Mouse (Mus musculus) embryo, embryonic 11.5 days (tissue): Measurements from ENCODE around the gene Inha.

Experiments
- DNase-seq: peaks from one replicate; pipeline ENCODE4 v3.0.0-alpha.2; 2012; ENCODE audit warnings: low read depth, low spot score

Gene Inha

GRCm38 (mm10) chr1:75519576-75519975, 12.7 kb downstream of the Inha start:
- no peak for DNase-seq

DNA sequence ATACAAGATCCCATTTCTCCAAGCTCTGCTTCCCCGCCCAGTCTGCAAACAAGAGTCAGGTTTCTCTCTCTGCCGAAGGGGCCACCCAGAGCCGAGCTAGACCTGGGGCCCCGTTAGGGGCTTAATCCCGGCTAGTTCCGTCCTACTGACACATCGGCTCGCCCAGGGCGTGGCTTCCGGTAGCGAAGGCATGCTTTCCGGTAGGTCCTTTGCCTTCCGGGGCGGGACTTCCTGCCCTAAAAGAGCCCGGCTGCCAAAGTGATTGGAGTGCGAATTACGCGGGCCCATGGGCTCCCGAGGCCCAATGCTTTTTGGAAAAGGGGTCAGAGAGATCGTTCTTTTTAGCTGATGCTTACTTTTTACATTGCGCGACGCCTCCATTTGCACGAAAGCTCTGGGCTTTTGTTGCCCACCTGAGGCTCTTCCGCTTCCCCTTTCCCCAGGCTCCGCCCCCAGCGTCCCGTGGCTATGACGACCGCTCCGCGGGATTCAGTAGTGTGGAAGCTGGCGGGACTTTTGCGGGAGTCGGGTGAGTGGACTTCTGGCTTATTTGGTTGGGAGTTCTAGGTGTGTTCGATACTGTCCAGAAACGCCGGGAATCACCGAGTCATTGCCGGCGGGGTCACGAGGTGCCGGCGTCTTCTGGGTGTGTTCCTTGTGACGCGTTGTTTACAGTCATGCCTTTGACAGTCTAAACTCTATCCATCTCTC, 14.6 kb downstream of the Inha start, which contains the start of gene Stk11ip:
TSS of gene Stk11ip (plus strand) at position 209 of the 711 bp plus-strand sequence.
- peak; percentile 90 for DNase-seq

DNA sequence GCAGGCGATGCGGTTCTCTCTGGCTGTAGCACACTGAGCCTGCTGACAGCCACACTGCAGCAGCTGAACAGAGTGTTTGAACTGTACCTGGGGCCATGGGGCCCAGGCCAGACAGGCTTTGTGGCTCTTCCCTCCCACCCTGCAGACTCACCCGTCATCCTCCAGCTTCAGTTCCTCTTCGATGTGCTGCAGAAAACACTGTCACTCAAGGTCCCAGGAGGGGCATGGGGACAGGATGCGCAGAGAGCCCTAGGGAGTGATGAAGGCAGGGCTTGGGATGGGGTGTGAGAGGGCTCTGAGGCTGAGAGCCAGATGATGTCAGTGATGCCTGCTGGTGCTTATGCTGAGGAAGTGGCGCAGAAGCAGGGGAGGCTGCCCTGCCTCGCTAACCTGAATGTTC, 17.8 kb downstream of the Inha start:
- DNase-seq = no peak

GRCm38 (mm10) chr1:75530546-75530945, 23.7 kb downstream of the Inha start:
- no peak for DNase-seq

DNA sequence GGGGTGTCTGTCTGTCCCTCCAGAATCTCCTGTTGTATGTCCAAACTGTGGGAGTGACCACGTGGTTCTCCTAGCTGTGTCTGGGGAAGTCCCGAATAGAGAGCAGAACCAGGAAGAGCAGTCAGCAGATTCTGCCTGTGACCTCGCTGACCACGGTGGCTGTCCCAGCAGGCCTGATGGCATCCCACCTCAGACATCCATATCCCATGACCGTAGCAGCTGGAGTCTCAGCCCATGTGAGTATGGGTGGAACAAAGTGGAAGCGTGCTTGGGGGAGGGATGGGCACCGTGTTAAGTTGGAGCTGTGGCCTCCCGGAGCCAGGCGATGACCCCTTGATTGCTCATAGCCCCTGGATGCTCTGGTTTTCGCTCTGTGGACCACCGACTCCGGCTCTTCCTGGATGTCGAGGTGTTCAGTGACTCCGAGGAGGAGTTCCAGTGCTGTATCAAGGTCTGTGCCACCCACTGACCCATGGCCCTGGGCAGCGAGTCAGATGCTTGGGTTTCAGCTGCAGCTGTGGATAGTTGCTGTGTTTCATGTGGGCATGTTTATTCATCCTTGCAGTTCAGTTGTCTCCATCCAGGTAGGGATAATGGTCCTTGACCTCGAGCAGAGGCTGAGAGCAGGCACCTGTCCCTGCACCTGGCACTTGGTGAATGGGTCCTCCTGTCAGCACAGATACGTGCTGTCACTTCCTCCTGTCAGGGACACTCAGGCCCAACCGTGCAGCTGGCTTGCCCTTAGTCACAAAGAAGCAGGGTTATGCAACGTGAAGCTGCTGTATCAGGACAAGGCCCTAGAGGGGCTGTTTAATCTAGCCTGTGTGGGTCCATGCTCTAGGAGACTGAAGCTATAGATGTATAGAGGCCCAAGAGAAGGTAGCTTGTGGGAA, 25.6 kb downstream of the Inha start:
- no peak for DNase-seq

DNA sequence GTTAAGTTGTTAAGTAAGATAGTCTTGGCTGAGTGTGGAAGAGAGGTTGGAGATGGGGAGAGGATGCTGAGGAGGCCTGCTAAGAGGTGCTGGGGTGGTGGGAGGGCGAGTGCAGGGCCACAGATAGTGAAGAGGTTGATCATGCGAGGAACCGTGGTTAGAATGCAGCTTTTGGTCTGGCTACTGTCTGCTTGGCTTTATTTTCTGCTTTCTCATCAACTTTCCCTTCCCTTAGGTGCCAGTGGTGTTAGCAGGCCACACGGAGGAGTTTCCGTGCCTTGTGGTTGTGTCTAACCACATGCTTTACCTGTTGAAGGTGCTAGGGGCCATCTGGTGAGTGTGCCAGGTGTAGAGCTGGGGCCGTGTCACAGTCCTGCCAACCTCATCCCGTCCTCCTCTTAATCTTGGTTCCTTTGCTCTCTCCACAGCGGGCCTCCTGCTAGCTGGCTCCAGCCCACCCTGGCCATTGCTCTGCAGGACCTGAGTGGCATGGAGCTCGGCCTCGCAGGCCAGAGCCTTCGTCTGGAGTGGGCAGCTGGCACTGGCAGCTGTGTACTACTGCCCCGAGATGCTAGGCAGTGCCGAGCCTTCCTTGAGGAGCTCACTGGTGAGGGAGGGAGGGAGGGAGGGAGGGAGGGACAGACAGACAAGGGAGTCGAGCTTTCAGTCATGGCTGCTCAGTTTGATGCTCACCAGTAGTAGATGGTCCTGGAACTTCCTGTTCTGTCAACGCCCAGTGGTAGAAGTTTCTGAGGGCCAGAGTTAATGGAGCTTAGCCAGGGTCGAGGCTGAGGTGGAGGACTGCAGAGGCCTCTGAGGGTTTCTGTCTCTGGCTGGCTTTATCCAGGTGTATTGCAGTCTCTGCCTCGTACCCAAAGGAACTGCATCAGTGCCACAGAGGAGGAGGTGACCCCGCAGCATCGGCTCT, 26.7 kb downstream of the Inha start:
- DNase-seq = no peak

GRCm38 (mm10) chr1:75537587-75537986, 30.7 kb downstream of the Inha start:
- DNase-seq = no peak

GRCm38 (mm10) chr1:75538597-75539190, 31.8 kb downstream of the Inha start:
- no peak for DNase-seq

DNA sequence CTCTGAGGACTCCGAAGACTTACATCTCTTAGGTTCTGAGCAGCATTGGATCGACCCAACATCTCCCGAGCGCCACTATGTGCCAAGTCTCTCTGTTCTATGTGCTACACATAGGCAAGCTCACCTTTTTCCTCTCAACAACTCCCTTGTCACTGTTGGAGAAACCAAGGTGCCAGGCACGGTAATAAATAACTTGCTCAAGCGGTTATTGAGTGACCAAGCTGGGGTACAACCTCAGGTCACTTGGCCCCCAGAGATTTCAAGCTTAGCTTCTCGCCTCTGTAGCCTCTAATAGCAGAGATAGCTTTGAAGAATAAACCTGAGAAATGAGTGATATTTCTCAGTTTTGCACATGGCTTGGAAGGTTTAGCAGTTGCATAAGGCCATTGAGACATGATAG, 34.6 kb downstream of the Inha start:
- no peak for DNase-seq

DNA sequence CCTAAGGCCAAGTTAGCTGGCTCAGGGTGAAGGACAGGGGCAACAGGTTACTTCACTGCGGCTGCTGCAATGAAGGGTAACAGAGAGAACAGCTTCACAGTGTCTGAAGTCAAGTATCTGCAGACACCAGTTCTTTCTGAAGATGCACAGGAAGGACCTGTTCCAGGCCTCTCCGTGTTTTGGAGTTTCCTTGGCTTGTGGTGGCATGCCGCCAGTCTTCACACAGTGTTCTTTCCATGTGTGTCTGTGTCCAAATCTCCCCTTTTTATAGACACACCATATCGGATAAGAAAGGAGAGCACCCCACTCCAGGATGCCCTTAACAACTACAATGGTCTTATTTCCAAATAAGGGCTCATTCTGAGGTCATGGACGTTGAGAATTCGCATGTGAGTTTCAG, 37.5 kb downstream of the Inha start:
- no peak for DNase-seq

- peak; percentile 45 for DNase-seq
Observed at GRCm38 (mm10) chr1:75545965-75546956, 39.4 kb downstream of the Inha start, which contains the start of gene Slc4a3. Slc4a3 (plus strand) TSS chr1:75546266.

GRCm38 (mm10) chr1:75547351-75547750, 40.5 kb downstream of the Inha start:
- no peak for DNase-seq

GRCm38 (mm10) chr1:75548083-75548482, 41.2 kb downstream of the Inha start:
- DNase-seq = no peak

DNA sequence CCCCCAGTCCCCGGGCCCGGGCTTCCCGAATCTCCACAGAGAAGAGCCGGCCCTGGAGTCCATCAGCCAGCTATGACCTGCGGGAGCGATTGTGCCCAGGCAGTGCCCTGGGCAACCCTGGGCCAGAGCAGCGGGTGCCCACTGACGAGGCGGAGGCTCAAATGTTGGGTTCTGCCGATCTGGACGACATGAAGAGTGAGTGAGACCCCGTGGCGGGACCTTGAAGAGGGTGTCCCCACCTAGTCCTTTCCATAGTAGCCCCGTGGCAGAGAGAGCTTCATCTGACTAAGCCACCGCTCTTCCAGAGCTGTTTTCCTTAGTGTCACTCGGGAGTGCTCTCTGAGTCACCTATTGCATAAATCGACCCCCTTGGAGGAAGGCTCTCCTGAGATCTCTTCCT, 42.0 kb downstream of the Inha start:
- DNase-seq = no peak

- no peak for DNase-seq
Observed at GRCm38 (mm10) chr1:75549289-75550279, 42.7 kb downstream of the Inha start.

- no peak for DNase-seq
Observed at GRCm38 (mm10) chr1:75550586-75550985, 43.7 kb downstream of the Inha start.

- DNase-seq = no peak
Observed at GRCm38 (mm10) chr1:75555680-75556079, 48.8 kb downstream of the Inha start.

- DNase-seq = no peak
Observed at GRCm38 (mm10) chr1:75556143-75556781, 49.4 kb downstream of the Inha start.
